Mouse (Mus musculus): ENCODE measurements around the gene Myo1g.
A peak's percentile ranks its signal among the peaks of the same experiment; 100 is the strongest.
"Not testable (repeated sequence)": the region's sequence is repeated elsewhere in the genome, so short reads cannot be mapped to it uniquely, and the experiment has no call there.

The Myo1g gene

DNA sequence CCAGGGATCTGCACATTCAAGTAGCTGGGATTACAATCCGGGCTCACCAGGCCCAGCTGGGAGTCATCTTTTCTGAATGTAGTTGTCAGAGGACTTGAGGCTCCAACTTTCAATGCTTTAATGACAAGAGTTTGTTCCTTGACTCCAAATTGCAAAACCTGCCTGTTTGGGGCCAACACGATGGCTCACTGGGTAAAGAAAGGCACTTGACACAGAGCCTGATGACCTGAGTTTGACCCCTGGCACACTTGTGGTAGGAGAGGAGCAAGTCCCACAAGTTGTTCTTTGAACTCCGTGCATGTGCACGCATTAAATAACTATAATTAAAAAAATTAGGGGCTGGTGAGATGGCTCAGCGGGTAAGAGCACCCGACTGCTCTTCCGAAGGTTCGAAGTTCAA is 9.2 kb upstream of the Myo1g start:
- DNase-seq (ENCODE audit: low read depth, low spot score) = no peak

- peak; percentile 95 for DNase-seq (ENCODE audit: low read depth, low spot score)
These were observed 7.6 kb upstream of the Myo1g start for GRCm38 (mm10) chr11:6528186-6529006.

DNA sequence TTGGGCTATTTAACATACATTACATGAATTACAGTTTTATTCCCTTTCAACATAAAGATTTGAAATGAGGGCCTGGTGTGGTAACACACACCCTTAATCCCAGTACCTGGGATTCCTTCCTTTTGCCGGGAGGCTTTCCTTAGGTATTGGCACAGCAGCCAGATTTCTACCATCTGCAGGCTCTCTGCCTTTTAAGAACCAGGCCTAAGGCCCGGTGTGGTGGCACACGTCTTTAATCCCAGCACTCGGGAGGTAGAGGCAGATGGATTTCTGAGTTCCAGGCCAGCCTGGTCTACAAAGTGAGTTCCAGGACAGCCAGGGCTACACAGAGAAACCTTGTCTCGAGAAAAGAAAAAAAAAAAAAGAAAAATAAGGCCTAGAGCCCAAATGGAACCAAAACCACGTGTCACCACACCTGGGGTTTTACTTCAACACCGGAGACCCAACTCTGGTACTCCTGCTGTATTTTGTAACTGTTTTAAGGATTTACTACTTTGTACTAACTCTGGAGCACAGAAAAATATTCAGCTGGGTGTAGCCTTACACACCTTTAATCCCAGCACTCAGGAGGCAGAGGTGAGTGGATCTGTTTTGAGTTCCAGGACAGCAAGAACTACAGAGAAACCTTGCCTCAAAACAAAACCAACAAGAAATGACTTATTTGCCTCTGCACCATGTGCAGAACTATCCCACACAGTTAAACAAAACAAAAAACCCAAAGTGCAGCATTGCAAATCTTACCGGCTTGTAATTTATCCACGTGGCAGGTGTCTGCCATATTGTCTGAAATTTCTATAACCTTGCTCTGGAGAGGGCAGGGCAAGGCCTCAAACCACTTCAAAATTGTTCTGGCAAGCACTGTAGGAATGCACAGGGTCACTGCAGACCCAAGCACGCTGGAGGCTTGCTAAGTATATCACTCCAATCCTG is 6.8 kb upstream of the Myo1g start:
- DNase-seq (ENCODE audit: low read depth, low spot score) = no peak

DNA sequence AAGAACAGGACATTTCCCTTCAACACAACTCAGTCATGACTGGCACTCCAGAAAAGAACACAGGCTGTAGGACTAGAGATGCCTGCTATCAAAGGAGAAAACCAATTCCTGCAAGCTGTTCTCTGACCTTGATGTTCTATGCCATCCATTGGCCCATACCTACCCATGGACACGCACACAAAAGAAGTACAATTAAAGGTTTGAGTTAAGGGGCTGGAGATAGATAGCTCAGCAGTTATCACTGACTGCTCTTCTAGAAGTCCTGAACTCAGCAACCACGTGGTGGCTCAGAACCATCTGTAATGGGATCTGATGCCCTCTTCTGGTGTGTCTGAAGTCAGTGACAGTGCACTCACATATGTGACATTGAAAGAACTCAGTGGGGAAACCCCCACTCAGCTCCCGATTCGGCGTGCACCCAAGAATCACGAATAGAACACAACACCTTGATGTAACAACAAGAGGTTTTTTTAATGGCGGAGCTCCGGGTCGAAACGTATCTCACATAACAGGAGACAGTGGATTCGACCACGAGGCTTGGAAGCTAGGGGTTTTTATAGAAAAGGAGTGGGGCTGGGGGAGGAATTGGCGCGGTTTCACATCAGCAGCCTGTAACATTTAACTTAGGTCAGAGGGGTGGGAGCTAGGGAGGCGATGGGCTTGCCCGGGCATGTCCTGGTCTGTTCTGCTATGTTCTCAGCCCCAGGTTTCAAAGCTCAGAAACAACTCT is 5.9 kb upstream of the Myo1g start:
- DNase-seq (ENCODE audit: low read depth, low spot score) = not testable (repeated sequence)

DNA sequence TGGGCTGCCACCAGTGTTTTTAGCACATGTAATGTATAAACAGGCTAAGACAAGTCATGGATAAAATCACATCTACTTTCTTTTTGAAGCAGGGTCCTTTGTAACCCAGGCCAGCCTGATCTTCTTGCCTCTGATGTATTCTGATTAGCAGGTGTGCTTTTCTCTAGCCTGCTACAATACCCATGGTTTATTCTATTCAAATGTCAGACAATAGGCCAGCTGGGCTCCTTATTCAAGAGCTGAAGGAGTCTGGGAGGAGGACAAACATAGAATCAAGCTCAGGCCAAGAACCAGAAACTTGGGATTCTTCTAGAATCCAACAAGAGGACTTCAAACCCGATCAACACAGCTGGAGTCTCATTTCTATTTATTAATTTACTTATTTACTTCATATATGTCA is 4.5 kb upstream of the Myo1g start:
- no peak for DNase-seq (ENCODE audit: low read depth, low spot score)

- no peak for DNase-seq (ENCODE audit: low read depth, low spot score)
These were observed 4.1 kb upstream of the Myo1g start for GRCm38 (mm10) chr11:6524880-6525238.

- no peak for DNase-seq (ENCODE audit: low read depth, low spot score)
These were observed 3.6 kb upstream of the Myo1g start for GRCm38 (mm10) chr11:6524165-6524879.

DNA sequence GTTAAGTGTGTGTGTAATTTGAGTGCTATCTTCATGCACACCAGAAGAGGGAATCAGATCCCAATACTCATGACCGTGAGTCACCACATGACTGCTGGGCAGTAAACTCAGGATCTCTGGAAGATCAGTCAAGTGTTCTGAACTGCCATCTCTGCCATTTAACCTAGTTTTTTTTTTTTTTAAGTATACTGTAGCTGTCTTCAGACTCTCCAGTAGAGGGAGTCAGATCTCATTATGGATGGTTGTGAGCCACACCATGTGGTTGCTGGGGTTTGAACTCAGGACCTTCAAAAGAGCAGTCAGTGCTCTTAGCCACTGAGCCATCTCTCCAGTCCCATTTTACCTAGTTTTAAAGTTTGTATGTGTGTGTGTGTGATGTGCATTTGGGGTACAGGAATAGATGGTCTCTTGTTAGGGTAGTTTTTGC is 2.9 kb upstream of the Myo1g start:
- no peak for DNase-seq (ENCODE audit: low read depth, low spot score)

DNA sequence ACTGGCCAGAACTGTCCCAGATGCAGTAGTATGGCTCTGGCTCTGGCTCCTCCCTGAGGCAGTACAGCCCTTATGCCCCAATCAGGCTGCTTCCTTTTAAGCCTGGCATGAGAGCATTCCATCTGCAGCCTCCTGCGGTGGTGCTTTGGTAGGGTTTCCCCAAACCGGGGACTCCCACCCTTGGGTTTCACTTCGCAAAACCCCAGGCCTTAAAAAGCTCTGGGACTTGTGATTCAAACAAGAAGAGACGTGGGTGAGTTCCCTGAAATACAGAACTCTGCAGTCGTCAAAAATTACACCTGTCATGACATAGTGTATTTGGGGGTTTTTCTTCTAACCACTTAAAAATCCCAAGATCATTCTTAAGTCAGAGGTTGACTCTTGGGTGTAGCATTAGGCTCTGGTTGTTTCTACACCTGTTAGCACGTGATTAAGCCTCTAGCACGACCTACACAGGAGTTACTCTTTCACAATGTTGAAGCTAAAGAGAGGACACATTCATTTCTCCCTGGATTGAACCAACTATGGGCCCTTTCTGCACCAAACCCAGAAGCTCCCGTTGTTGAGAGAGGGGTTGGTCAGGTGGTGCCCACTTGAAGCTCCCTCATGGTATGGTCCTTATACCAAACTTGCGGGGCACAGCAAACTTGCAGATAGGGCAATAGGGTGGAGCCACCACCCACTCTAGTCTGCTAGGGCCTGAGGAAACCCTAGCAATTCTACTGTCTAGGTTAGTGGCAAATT is 2.2 kb upstream of the Myo1g start:
- DNase-seq (ENCODE audit: low read depth, low spot score) = no peak

DNA sequence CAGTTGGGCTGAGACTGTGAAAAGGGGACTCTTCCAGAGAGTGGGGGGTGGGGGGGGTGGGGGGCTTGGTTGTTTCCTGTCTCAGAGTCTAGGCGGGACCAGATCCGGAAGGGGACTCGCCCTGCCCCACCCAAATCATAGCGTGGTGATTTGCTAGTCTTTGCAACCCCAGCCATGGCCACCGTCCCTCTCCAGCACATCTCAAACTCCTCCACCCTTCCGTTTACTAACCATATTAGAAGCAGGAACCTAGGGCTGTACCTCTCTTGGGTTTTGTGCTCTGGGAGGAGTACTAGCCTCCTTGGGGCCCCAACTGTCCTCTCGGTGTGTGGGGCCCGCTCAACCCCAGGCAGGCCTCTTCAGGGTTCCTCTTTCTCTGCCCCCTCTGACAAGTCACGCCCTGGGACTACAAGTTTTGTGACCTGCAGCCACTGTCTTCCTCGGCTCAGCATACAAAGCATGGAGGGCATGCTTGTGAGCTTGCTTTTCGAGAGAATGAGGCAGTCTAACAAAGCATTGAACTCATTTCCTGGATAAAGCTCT is 1.2 kb downstream of the Myo1g start:
- no peak for DNase-seq (ENCODE audit: low read depth, low spot score)

DNA sequence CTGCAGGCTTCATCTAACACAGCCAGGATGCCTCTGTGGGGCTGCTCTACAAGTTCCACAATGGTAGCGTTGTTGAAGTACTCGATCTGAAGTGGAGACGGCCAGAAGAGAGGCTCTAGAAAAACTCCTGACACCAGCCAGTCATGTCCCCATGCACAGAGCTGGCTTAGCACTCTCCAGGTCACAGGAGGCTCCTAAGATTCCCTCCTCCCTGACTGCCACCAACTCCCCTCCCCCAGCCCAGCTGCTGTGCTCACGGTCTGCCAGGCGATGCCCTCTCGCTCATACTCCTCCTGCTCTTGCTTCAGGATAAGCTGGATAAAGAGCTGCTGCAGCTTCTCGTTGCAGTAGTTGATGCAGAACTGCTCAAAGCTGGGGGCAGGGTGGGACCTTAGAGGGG is 5.9 kb downstream of the Myo1g start:
- no peak for DNase-seq (ENCODE audit: low read depth, low spot score)

GRCm38 (mm10) chr11:6508269-6508876 is 12.4 kb downstream of the Myo1g start:
- DNase-seq (ENCODE audit: low read depth, low spot score) = no peak

GRCm38 (mm10) chr11:6506516-6506915 is 14.2 kb downstream of the Myo1g start:
- no peak for DNase-seq (ENCODE audit: low read depth, low spot score)

- no peak for DNase-seq (ENCODE audit: low read depth, low spot score)
These were observed 16.1 kb downstream of the Myo1g start for GRCm38 (mm10) chr11:6504689-6505088.

DNA sequence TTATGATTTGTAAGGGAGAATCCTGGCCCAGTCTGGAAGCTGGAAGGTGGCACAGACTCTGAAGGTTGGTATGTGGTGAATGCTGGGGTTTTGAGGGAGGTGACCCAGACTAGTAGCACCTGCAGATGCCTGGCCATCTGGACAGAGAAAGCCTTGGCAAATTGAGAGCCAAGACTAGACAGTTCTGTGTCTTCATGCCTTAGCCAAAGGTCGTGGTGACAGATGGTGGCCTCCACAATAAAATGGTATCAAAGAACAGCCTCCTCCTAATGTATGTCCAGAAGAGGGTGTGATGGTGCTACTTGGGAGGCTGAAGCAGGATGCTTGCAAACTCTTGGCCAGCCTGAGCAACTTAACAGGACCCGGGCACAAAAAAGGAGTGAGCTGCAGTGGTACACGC is 16.5 kb downstream of the Myo1g start:
- no peak for DNase-seq (ENCODE audit: low read depth, low spot score)

- DNase-seq (ENCODE audit: low read depth, low spot score) = no peak
These were observed 18.3 kb downstream of the Myo1g start for GRCm38 (mm10) chr11:6502506-6502905.

- no peak for DNase-seq (ENCODE audit: low read depth, low spot score)
These were observed 23.3 kb downstream of the Myo1g start for GRCm38 (mm10) chr11:6497311-6497948.

GRCm38 (mm10) chr11:6489691-6490503 is 30.9 kb downstream of the Myo1g start:
- DNase-seq (ENCODE audit: low read depth, low spot score) = no peak

DNA sequence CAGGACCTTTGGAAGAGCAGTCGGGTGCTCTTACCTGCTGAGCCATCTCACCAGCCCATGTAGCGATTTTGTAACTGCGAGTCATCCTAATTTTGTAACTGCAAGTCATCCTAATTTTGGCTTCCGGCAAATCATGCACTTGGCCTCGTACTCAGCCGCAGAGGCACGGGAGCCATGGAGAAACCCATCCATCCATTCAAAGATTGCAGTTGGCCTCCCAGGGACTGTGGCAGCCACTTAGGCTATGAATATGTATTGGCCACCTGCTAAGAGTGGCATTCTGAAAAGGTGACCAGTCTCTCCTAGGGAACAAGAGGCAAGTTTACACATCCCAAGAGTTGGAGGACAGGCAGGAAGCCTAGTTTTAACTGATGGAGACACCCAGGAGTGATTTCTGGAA is 31.5 kb downstream of the Myo1g start:
- DNase-seq (ENCODE audit: low read depth, low spot score) = no peak
